Mouse (Mus musculus): ENCODE data around the gene Megf11. TPM values are rescaled to one million over a fixed set of nuclear protein-coding genes. Genes with fewer than 3 reads are reported as not detected.
A peak's percentile ranks its signal among the peaks of the same experiment; 100 is the strongest.

The Megf11 gene
- polyA plus RNA-seq, 1 experiment from 2014 or later = 17.8 TPM

- Histone ChIP-seq H3K9ac (replicated peaks) (no peak overlapping the region), H3K9me3 (replicated peaks) (no peaks in the 10 kb centered on the region), H3K4me2 (no peak overlapping the region), H3K4me1 (peaks cover 21% of the 10 kb centered on the region), H3K27me3 (replicated peaks) (0 out of 2 replicates have a peak, but pooled peaks cover 4% of the 10 kb centered on the region), H3K4me3 (replicated peaks) (no peak overlapping the region), H3K27ac (replicated peaks) (no peak overlapping the region), H3K36me3 (no peaks in the 10 kb centered on the region)
- WGBS = 72% methylated on average over 1 of the region's 1 CpGs
- no peak for ATAC-seq (ENCODE audit: low FRiP score)
Observed at GRCm38 (mm10) chr9:64551307-64551706, 165.9 kb downstream of the Megf11 start.

- H3K9ac ChIP-seq (replicated peaks) = no peak overlapping the region
- H3K4me2 ChIP-seq = no peak overlapping the region
- H3K4me1 ChIP-seq = peaks cover 17% of the 10 kb centered on the region
- H3K27ac ChIP-seq (replicated peaks) = no peak overlapping the region
- 0 out of 2 replicates have a peak, but pooled peaks cover 4% of the 10 kb centered on the region for H3K27me3 ChIP-seq (replicated peaks)
- 66% methylated on average over 4 of the region's 4 CpGs for WGBS
- no peak for ATAC-seq (ENCODE audit: low FRiP score)
- H3K9me3 ChIP-seq (replicated peaks) = no peaks in the 10 kb centered on the region
- H3K4me3 ChIP-seq (replicated peaks) = no peak overlapping the region
- H3K36me3 ChIP-seq = no peaks in the 10 kb centered on the region
Observed at GRCm38 (mm10) chr9:64552046-64552445, 166.6 kb downstream of the Megf11 start.

GRCm38 (mm10) chr9:64553441-64553840 lies 168.0 kb downstream of the Megf11 start:
- no peaks in the 10 kb centered on the region for H3K36me3 ChIP-seq
- peaks cover 8% of the 10 kb centered on the region; the same call in 1 of the 2 replicates for H3K27me3 ChIP-seq (replicated peaks)
- no peak overlapping the region for H3K27ac ChIP-seq (replicated peaks)
- no peak overlapping the region for H3K9ac ChIP-seq (replicated peaks)
- peaks cover 17% of the 10 kb centered on the region for H3K4me1 ChIP-seq
- ATAC-seq (ENCODE audit: low FRiP score) = no peak
- H3K4me3 ChIP-seq (replicated peaks) = no peak overlapping the region
- H3K9me3 ChIP-seq (replicated peaks) = no peaks in the 10 kb centered on the region
- H3K4me2 ChIP-seq = no peak overlapping the region
- WGBS = 58% methylated on average over 4 of the region's 4 CpGs

- no peak overlapping the region for H3K27ac ChIP-seq (replicated peaks)
- WGBS = 18% methylated on average over 7 of the region's 7 CpGs
- H3K4me3 ChIP-seq (replicated peaks) = no peak overlapping the region
- H3K36me3 ChIP-seq = no peaks in the 10 kb centered on the region
- ATAC-seq (ENCODE audit: low FRiP score) = peak; percentile 77
- peaks cover 16% of the 10 kb centered on the region for H3K4me1 ChIP-seq
- no peak overlapping the region for H3K9ac ChIP-seq (replicated peaks)
- no peak overlapping the region for H3K4me2 ChIP-seq
- H3K27me3 ChIP-seq (replicated peaks) = peaks cover 8% of the 10 kb centered on the region; the same call in 1 of the 2 replicates
- H3K9me3 ChIP-seq (replicated peaks) = no peaks in the 10 kb centered on the region
Observed at GRCm38 (mm10) chr9:64555620-64556019, 170.2 kb downstream of the Megf11 start.

GRCm38 (mm10) chr9:64557110-64557745 lies 171.8 kb downstream of the Megf11 start:
- no peak overlapping the region for H3K4me2 ChIP-seq
- H3K27me3 ChIP-seq (replicated peaks) = peaks cover 8% of the 10 kb centered on the region; the same call in 1 of the 2 replicates
- ATAC-seq (ENCODE audit: low FRiP score) = no peak
- peaks cover 18% of the 10 kb centered on the region for H3K4me1 ChIP-seq
- H3K9ac ChIP-seq (replicated peaks) = no peak overlapping the region
- no peaks in the 10 kb centered on the region for H3K9me3 ChIP-seq (replicated peaks)
- no peaks in the 10 kb centered on the region for H3K36me3 ChIP-seq
- no peak overlapping the region for H3K27ac ChIP-seq (replicated peaks)
- WGBS = 87% methylated on average over 11 of the region's 11 CpGs
- H3K4me3 ChIP-seq (replicated peaks) = no peak overlapping the region

- Histone ChIP-seq H3K4me3 (replicated peaks) (no peak overlapping the region), H3K27me3 (replicated peaks) (peaks cover 8% of the 10 kb centered on the region; the same call in 1 of the 2 replicates), H3K9me3 (replicated peaks) (no peaks in the 10 kb centered on the region), H3K36me3 (no peaks in the 10 kb centered on the region), H3K4me2 (no peak overlapping the region), H3K27ac (replicated peaks) (no peak overlapping the region), H3K9ac (replicated peaks) (no peak overlapping the region), H3K4me1 (peaks cover 21% of the 10 kb centered on the region)
- ATAC-seq (ENCODE audit: low FRiP score) = no peak
- 97% methylated on average over 7 of the region's 7 CpGs for WGBS
Observed at GRCm38 (mm10) chr9:64557846-64558530, 172.6 kb downstream of the Megf11 start.

- WGBS = 73% methylated on average over 5 of the region's 5 CpGs
- no peak overlapping the region for H3K4me2 ChIP-seq
- H3K9ac ChIP-seq (replicated peaks) = no peak overlapping the region
- no peak for ATAC-seq (ENCODE audit: low FRiP score)
- no peak overlapping the region for H3K27ac ChIP-seq (replicated peaks)
- H3K9me3 ChIP-seq (replicated peaks) = no peaks in the 10 kb centered on the region
- 0 out of 2 replicates have a peak, but pooled peaks cover 3% of the 10 kb centered on the region for H3K27me3 ChIP-seq (replicated peaks)
- no peaks in the 10 kb centered on the region for H3K36me3 ChIP-seq
- H3K4me3 ChIP-seq (replicated peaks) = no peak overlapping the region
- H3K4me1 ChIP-seq = peaks cover 15% of the 10 kb centered on the region
Observed at GRCm38 (mm10) chr9:64564315-64564767, 178.9 kb downstream of the Megf11 start.

GRCm38 (mm10) chr9:64565915-64566314 lies 180.5 kb downstream of the Megf11 start:
- no peak for ATAC-seq (ENCODE audit: low FRiP score)
- Histone ChIP-seq H3K4me2 (no peak overlapping the region), H3K27me3 (replicated peaks) (0 out of 2 replicates have a peak, but pooled peaks cover 3% of the 10 kb centered on the region)

GRCm38 (mm10) chr9:64566376-64566775 lies 180.9 kb downstream of the Megf11 start:
- H3K36me3 ChIP-seq = no peaks in the 10 kb centered on the region
- no peaks in the 10 kb centered on the region for H3K9me3 ChIP-seq (replicated peaks)
- H3K4me2 ChIP-seq = no peak overlapping the region
- H3K27me3 ChIP-seq (replicated peaks) = 0 out of 2 replicates have a peak, but pooled peaks cover 3% of the 10 kb centered on the region
- H3K4me1 ChIP-seq = peaks cover 9% of the 10 kb centered on the region; the same call in 1 of the 2 replicates
- H3K4me3 ChIP-seq (replicated peaks) = no peak overlapping the region
- 53% methylated on average over 2 of the region's 2 CpGs for WGBS
- H3K27ac ChIP-seq (replicated peaks) = no peak overlapping the region
- H3K9ac ChIP-seq (replicated peaks) = no peak overlapping the region
- no peak for ATAC-seq (ENCODE audit: low FRiP score)

More at GRCm38 (mm10) chr9:64565915-64566314, 180.5 kb downstream of the Megf11 start:
- Histone ChIP-seq H3K4me1 (peaks cover 9% of the 10 kb centered on the region; the same call in 1 of the 2 replicates), H3K9ac (replicated peaks) (no peak overlapping the region), H3K27ac (replicated peaks) (no peak overlapping the region), H3K4me3 (replicated peaks) (no peak overlapping the region), H3K36me3 (no peaks in the 10 kb centered on the region), H3K9me3 (replicated peaks) (no peaks in the 10 kb centered on the region)

GRCm38 (mm10) chr9:64567482-64567881 lies 182.1 kb downstream of the Megf11 start:
- whole genome bisulfite sequencing = 50% methylated on average over 5 of the region's 5 CpGs
- H3K9me3 ChIP-seq (replicated peaks) = no peaks in the 10 kb centered on the region
- ATAC-seq (ENCODE audit: low FRiP score) = no peak
- no peak overlapping the region for H3K9ac ChIP-seq (replicated peaks)
- no peak overlapping the region for H3K27ac ChIP-seq (replicated peaks)
- H3K27me3 ChIP-seq (replicated peaks) = 0 out of 2 replicates have a peak, but pooled peaks cover 3% of the 10 kb centered on the region
- H3K4me3 ChIP-seq (replicated peaks) = no peak overlapping the region
- peaks cover 9% of the 10 kb centered on the region; the same call in 1 of the 2 replicates for H3K4me1 ChIP-seq
- H3K4me2 ChIP-seq = no peak overlapping the region
- no peaks in the 10 kb centered on the region for H3K36me3 ChIP-seq

GRCm38 (mm10) chr9:64568467-64569260 lies 183.2 kb downstream of the Megf11 start:
- Histone ChIP-seq H3K9ac (replicated peaks) (no peak overlapping the region), H3K27ac (replicated peaks) (no peak overlapping the region), H3K4me1 (peaks cover 12% of the 10 kb centered on the region; the same call in 1 of the 2 replicates), H3K27me3 (replicated peaks) (0 out of 2 replicates have a peak, but pooled peaks cover 3% of the 10 kb centered on the region), H3K4me3 (replicated peaks) (no peak overlapping the region), H3K4me2 (no peak overlapping the region), H3K9me3 (replicated peaks) (no peaks in the 10 kb centered on the region), H3K36me3 (no peaks in the 10 kb centered on the region)
- WGBS = 31% methylated on average over 8 of the region's 8 CpGs
- no peak for ATAC-seq (ENCODE audit: low FRiP score)

Measured in neural tube, embryonic 15.5 days (tissue).